Mouse (Mus musculus): ENCODE measurements around the gene Vmn1r72. TPM values are rescaled to one million over a fixed set of nuclear protein-coding genes. Genes with fewer than 3 reads are reported as not detected.

Gene Vmn1r72
- not detected in 2 replicates for polyA plus RNA-seq (2012; ENCODE audit: low replicate concordance)

DNA sequence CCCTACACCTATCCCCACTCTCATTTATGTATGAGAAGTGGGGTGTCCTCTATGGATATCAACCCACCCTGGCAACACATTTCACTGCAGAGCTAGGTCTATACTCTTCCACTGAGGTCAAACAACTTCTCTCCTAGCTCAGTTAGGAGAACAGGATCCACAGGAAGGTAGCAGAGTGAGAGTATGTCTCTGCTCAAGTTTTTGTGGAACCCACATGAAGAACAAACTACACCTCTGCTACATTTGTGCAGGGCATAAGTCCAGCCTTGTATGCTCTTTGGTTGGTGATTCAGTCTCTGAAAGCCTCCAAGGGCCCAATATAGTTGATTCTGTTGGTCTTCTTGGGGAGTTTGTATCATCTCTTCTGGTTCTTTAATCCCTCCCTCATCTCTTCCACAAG lies at the start of gene Vmn1r72:
Gene Vmn1r72 (minus strand): TSS at position 101 of the 400 bp plus-strand sequence.

Other genes with a start within 250 kb of the Vmn1r72 start
- gene Zscan4-ps2, start 165.8 kb downstream of the Vmn1r72 start, polyA plus RNA-seq (2012; ENCODE audit: low replicate concordance) = not detected in 2 replicates
- not detected in 2 replicates for gene Zscan4-ps3, start 70.8 kb downstream of the Vmn1r72 start, polyA plus RNA-seq (2012; ENCODE audit: low replicate concordance)
- gene Vmn1r73, start 50.1 kb upstream of the Vmn1r72 start, polyA plus RNA-seq (2012; ENCODE audit: low replicate concordance) = not detected in 2 replicates
- gene Vmn1r74, start 153.8 kb upstream of the Vmn1r72 start, polyA plus RNA-seq (2012; ENCODE audit: low replicate concordance) = 0.03 TPM in 1 of 2 replicates, not detected in the other
- not detected in 2 replicates for gene Vmn1r75, start 194.5 kb upstream of the Vmn1r72 start, polyA plus RNA-seq (2012; ENCODE audit: low replicate concordance)

Measured in leukemia stem cell, adult 10-12 weeks (primary cell).